Mouse (Mus musculus) heart, embryonic 16.5 days (tissue): Measurements from ENCODE around the gene Ahr. TPM values are rescaled to one million over a fixed set of nuclear protein-coding genes. Genes with fewer than 3 reads are reported as not detected.

Experiments used
- ATAC-seq: fragments of 200-750 bp; cut with Nextera tagmentation; replicated peaks from 2 replicates; pipeline ENCODE4 v1.8.0; 2017; ENCODE audit warnings: moderate number of reproducible peaks; ENCODE audit not compliant: insufficient read depth, low FRiP score; ENCODE audit errors: extremely low read depth
- H3K27ac ChIP-seq: fragments of 300-500 bp; sonication (generic); 2 replicates; pipeline ENCODE4 v1.5.1; 2014; ENCODE audit warnings: mild to moderate bottlenecking, low read length, control low read depth, moderate library complexity
- H3K27me3 ChIP-seq: fragments of 300-500 bp; sonication (generic); 2 replicates; pipeline ENCODE4 v1.6.1; 2014; ENCODE audit warnings: low read length, mixed read lengths; ENCODE audit not compliant: control insufficient read depth, insufficient read depth
- H3K36me3 ChIP-seq: fragments of 300-500 bp; sonication (generic); 2 replicates; pipeline ENCODE4 v1.6.1; 2014; ENCODE audit not compliant: control insufficient read depth, insufficient read depth
- H3K4me1 ChIP-seq: fragments of 300-500 bp; sonication (generic); 2 replicates; pipeline ENCODE4 v1.6.1; 2014; ENCODE audit warnings: low read length, mixed read lengths; ENCODE audit not compliant: control insufficient read depth, insufficient read depth
- H3K4me2 ChIP-seq: fragments of 300-500 bp; sonication (generic); 2 replicates; pipeline ENCODE4 v1.6.1; 2014; ENCODE audit warnings: low read depth, mild to moderate bottlenecking, control low read depth, low read length
- H3K4me3 ChIP-seq: fragments of 300-500 bp; sonication (generic); 2 replicates; pipeline ENCODE4 v1.5.1; 2014; ENCODE audit warnings: mild to moderate bottlenecking, control low read depth, low read length
- H3K9ac ChIP-seq: fragments of 300-500 bp; sonication (generic); 2 replicates; pipeline ENCODE4 v1.6.1; 2014; ENCODE audit warnings: low read length, control low read depth
- H3K9me3 ChIP-seq: fragments of 300-500 bp; sonication (generic); replicated peaks from 2 replicates; pipeline ENCODE4 v1.6.1; 2016; ENCODE audit warnings: low read length; ENCODE audit not compliant: control insufficient read depth
- WGBS: fragments of 180-500 bp; shearing (Covaris S2); extraction: QIAGEN DNeasy Blood & Tissue Kit; methylation state at CpG from one replicate; pipeline ENCODE4 v1.1.7; 2014; 5-methylcytosine and 5-hydroxymethylcytosine counted together
- polyA plus RNA-seq: library from polyadenylated mRNA; unstranded; fragments of >200 nt; fragmentation: Nextera tagmentation; extraction: Ambion mirVana; gene quantifications from 2 replicates; pipeline ENCODE4 v1.2.1, GENCODE M21; 2015

The Ahr gene
- polyA plus RNA-seq = 4.1 and 4.2 TPM in 2 replicates

- Histone ChIP-seq H3K4me2 (peak within 1 kb of the TSS; percentile 100), H3K9ac (peak within 1 kb of the TSS; percentile 85), H3K9me3 (no peaks in the 10 kb centered on the region), H3K4me1 (no peaks in the 10 kb centered on the region; the same call in 1 of the 2 replicates), H3K27ac (peak within 1 kb of the TSS; percentile 27), H3K27me3 (no peaks in the 10 kb centered on the region), H3K4me3 (peak within 1 kb of the TSS; percentile 88), H3K36me3 (no peaks in the 10 kb centered on the region)
- under 1% methylated on average over 52 of the region's 52 CpGs for WGBS
- peak; percentile 99 for ATAC-seq
These were observed at the start of gene Ahr for GRCm38 (mm10) chr12:35534754-35535236. TSS of gene Ahr (minus strand) at chr12:35535038.

DNA sequence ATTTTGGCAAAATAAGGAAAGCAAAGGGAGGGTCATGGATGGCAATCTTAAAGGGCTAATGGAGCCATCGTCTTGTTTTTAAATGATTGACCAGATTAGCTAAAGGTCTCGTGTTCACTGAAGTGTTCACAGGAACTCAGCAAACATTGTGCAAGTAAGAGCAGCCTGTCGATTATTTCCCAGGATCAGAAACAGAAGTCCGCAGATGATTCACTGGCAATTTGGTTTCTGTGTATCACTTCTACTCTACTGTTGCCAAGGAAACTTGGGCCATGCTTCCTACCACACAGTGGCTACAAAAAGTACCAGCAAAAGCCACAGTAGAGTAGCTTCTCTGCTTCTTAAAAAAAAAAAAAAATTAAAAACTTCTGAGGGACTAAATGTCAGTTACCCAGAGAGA, 44.0 kb upstream of the Ahr start:
- H3K27me3 ChIP-seq = no peaks in the 10 kb centered on the region
- no peak overlapping the region for H3K9ac ChIP-seq
- H3K9me3 ChIP-seq = no peaks in the 10 kb centered on the region
- peaks cover 3% of the 10 kb centered on the region; the same call in 1 of the 2 replicates for H3K4me1 ChIP-seq
- no peak overlapping the region for H3K4me3 ChIP-seq
- 71% methylated on average over 4 of the region's 4 CpGs for WGBS
- no peak overlapping the region for H3K27ac ChIP-seq
- no peaks in the 10 kb centered on the region for H3K36me3 ChIP-seq
- H3K4me2 ChIP-seq = no peak overlapping the region
- ATAC-seq = no peak

GRCm38 (mm10) chr12:35576107-35576506, 41.3 kb upstream of the Ahr start:
- Histone ChIP-seq H3K27me3 (no peaks in the 10 kb centered on the region), H3K9me3 (no peaks in the 10 kb centered on the region), H3K4me1 (peaks cover 3% of the 10 kb centered on the region; the same call in 1 of the 2 replicates), H3K4me2 (no peak overlapping the region), H3K36me3 (no peaks in the 10 kb centered on the region), H3K27ac (no peak overlapping the region), H3K4me3 (no peak overlapping the region), H3K9ac (no peak overlapping the region)
- WGBS = 66% methylated on average over 4 of the region's 4 CpGs
- ATAC-seq = no peak

GRCm38 (mm10) chr12:35573713-35574112, 38.9 kb upstream of the Ahr start:
- H3K36me3 ChIP-seq = no peaks in the 10 kb centered on the region
- no peak overlapping the region for H3K4me2 ChIP-seq
- no peak overlapping the region for H3K4me3 ChIP-seq
- H3K27me3 ChIP-seq = no peaks in the 10 kb centered on the region
- H3K9ac ChIP-seq = no peak overlapping the region
- H3K9me3 ChIP-seq = no peaks in the 10 kb centered on the region
- ATAC-seq = no peak
- peaks cover 3% of the 10 kb centered on the region; the same call in 1 of the 2 replicates for H3K4me1 ChIP-seq
- 51% methylated on average over 2 of the region's 2 CpGs for WGBS
- no peak overlapping the region for H3K27ac ChIP-seq

- 55% methylated on average over 3 of the region's 3 CpGs for WGBS
- Histone ChIP-seq H3K4me2 (no peak overlapping the region), H3K27me3 (no peaks in the 10 kb centered on the region), H3K9me3 (no peaks in the 10 kb centered on the region), H3K36me3 (no peaks in the 10 kb centered on the region), H3K27ac (no peak overlapping the region), H3K4me3 (no peak overlapping the region), H3K4me1 (no peaks in the 10 kb centered on the region), H3K9ac (no peak overlapping the region)
- ATAC-seq = no peak
These were observed 28.0 kb upstream of the Ahr start for GRCm38 (mm10) chr12:35562826-35563225.

DNA sequence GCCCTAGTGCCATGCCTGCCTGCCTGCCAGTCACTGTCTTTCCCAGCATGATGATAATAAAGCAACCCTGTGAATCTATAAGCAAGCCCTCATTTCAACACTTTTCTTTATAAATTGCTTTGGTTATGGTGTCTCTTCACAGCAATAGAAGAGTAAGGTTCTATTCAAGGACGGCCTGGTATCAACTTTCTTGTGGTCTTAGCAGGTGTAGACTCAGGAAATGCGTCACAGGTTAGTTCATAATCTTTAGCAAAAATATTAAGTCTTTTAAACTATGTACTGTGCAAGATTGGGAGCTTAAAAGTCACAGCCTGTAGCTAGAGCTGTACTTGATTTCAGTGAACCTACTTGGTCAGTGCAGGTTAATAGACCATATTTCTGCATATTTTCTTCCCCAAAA, 24.0 kb upstream of the Ahr start:
- Histone ChIP-seq H3K27ac (no peak overlapping the region), H3K4me1 (no peaks in the 10 kb centered on the region), H3K9me3 (no peaks in the 10 kb centered on the region), H3K4me2 (no peak overlapping the region), H3K27me3 (no peaks in the 10 kb centered on the region), H3K9ac (no peak overlapping the region), H3K4me3 (no peak overlapping the region), H3K36me3 (no peaks in the 10 kb centered on the region)
- no peak for ATAC-seq
- 61% methylated on average over 2 of the region's 2 CpGs for WGBS

- ATAC-seq = no peak
- no peaks in the 10 kb centered on the region for H3K36me3 ChIP-seq
- no peaks in the 10 kb centered on the region for H3K27me3 ChIP-seq
- no peaks in the 10 kb centered on the region for H3K4me1 ChIP-seq
- H3K27ac ChIP-seq = no peak overlapping the region
- no peak overlapping the region for H3K9ac ChIP-seq
- H3K4me3 ChIP-seq = no peak overlapping the region
- peaks cover 3% of the 10 kb centered on the region for H3K9me3 ChIP-seq
- WGBS = 66% methylated on average over 6 of the region's 6 CpGs
- H3K4me2 ChIP-seq = no peak overlapping the region
These were observed 21.1 kb upstream of the Ahr start for GRCm38 (mm10) chr12:35555925-35556324.

DNA sequence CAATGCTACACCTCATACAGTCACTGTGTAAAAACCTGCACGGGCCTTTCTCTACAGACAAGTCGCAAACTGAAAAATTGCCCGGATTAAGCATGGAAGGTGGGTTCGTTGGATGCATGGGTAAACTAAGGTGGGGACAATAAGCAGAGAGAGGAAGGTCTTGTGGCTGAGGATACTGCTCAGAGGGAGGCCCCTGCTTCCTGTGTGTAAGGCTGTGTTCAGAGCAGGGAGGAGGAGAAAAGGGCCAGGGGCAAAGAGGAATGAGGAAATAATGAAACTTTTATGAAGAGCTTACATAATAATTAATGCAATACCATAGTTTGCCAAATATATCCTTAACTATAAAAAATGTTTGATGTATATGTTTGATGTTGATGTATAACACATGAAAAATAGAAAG, 19.5 kb upstream of the Ahr start:
- Histone ChIP-seq H3K9me3 (peaks cover 3% of the 10 kb centered on the region), H3K9ac (no peak overlapping the region), H3K4me1 (no peaks in the 10 kb centered on the region), H3K4me3 (no peak overlapping the region), H3K36me3 (no peaks in the 10 kb centered on the region), H3K27me3 (no peaks in the 10 kb centered on the region), H3K27ac (no peak overlapping the region), H3K4me2 (no peak overlapping the region)
- WGBS = 79% methylated on average over 4 of the region's 4 CpGs
- ATAC-seq = no peak

DNA sequence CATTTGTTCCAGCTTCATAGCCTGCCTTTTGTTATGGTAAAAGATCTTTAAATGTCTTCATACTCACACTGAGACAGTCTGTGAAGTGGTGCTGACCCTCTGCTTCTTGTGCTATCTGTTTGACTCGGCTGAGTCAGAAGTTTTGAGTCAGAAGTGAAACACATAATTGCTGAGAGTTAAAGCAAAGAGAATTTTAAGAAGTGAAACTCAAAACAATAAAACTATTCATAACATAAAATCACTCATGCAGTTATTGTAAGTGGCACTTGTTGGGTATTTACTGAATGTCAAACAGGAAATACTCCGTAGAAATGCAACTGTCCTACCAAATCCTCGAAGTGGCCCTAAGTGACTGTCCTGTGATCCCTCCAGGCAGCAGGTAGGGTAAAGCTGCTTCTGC, 18.3 kb upstream of the Ahr start:
- ATAC-seq = no peak
- Histone ChIP-seq H3K4me2 (no peak overlapping the region), H3K4me1 (no peaks in the 10 kb centered on the region), H3K36me3 (no peaks in the 10 kb centered on the region), H3K27ac (no peak overlapping the region), H3K4me3 (no peak overlapping the region), H3K9me3 (peaks cover 3% of the 10 kb centered on the region), H3K27me3 (no peaks in the 10 kb centered on the region), H3K9ac (no peak overlapping the region)
- WGBS = 70% methylated on average over 3 of the region's 3 CpGs
